Mouse (Mus musculus): ENCODE results near the gene Dpysl5.

Dpysl5 gene

DNA sequence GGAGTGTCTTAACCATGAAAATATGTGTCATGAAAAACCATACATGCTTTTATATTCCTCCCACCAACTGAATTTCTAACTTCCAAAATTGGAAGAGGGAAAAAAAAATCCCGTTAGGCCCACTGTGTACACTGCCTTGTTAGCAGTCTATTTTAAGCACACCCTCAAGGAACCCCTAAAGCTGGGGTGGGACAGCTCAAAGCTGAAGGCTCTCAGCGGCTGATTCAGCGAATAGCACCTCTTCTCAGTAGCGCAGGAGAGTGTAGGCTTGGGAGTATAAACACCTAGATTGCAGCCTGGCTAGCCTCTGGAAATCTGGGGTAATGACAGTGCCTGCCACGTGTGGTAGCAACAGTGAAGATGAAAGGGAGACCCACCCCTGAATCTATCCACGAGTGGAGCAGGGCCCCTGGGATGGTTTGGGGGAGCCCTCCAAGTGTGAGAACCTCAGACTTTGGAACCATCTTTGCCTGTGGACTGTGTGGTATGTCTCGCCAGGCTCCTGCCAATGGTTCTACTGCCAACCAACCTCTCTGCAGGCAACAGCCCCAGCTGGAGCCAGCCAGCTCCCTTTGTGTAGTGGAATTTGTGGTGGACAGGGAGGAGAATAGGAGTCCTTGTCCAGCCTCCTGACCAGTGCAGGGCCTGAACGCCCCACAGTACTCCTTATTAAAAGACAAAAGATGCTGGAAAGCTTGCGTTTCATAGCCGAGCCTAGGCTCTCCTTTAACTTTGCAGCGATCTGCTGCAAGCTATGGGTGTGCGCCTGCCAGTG lies 54.4 kb downstream of the Dpysl5 start:
- no peak for DNase-seq

DNA sequence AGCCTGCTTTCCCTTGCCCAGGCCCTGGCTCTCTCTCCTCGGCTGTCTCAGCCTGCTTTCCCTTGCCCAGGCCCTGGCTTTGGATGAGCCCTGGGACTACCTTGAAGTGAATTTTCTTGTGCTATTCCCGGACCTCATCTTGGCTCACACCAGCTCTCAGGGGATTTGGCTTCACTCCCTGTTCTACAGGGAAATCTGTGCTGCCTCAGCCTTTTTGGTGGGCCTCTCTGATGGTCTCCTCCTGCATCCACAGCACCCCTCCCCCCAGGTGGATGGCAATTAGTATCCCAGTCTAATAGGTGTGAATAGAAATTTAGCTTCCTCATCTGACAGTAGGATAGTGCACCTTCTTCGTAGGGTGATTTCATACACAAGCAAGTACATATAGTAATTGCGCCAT lies 56.7 kb downstream of the Dpysl5 start:
- DNase-seq = no peak

DNA sequence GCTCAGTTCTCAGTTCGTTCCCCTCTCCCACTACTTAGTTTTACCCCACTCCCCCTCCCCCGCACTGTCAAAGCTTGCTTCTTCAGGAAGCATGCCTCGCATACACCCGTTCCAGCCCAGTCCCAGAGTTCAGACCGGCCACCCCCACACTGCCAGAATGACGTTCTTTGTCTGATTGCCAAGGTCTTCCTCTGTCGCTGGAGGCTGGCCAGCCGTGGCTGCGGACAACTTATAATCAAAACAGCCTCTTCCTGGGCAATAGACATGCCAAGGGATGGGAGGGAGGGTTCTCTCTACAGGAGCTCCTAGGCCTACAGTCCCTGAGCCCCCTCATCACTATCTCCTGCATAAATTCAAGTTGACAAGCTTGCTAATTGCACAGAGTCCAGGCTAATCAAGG lies 57.2 kb downstream of the Dpysl5 start:
- DNase-seq = peak; percentile 56 to 62

DNA sequence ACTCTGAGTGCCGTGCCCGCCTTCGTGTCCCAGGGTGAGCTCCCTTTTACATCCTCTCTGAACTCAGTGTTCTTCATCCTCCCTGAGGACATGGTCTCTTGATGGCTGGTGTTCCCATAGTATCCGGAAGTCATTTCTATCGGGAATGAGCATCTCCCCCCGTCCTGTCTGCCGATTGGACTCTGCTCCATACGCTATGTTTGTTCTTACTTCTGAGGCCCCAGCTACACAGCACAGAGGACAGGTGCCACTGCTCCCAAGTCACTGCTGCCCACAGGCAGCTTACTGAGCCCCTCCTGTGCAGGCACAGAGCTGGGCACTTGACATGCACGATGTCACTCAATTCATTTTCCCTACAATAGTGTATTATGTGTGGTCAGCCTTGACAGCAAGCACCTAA lies 57.7 kb downstream of the Dpysl5 start:
- no peak for DNase-seq

DNA sequence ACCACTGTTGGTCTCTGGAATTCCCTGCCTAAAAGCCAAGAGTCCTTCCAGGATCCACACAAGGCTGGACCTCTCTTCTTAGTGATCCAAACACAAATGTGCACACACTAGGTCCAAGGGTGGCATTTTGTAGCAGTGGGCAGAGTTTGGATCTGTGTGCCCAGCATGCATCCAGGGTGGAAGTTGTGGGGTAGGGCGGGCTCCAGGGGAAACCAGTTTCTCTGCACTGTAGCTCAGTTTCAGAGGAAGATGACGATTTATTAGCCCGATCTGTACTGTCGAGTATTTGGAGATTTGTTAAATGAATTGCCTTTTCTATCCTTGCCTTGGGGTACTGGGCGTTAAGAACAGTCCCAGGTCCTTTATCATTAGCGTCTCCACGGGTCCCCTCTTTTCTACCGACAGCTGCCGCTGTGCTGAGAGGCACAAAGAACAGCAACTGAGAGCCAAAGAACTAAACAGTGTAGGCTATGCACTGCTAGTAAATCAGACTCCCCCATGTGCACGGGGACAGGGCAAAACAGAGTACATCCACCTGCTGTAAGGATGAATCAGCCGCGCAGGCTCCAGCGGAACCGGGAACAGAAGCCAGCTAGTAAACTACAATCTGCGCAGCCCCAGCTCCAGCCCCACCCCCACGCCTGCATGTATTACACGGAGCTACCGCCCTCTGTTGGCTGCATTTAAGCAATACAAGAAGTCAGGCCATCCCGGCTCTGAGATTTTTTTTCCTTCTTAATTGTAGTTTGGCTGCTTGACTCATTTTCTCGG lies 63.4 kb downstream of the Dpysl5 start:
- DNase-seq = peak; percentile 93 to 97

DNA sequence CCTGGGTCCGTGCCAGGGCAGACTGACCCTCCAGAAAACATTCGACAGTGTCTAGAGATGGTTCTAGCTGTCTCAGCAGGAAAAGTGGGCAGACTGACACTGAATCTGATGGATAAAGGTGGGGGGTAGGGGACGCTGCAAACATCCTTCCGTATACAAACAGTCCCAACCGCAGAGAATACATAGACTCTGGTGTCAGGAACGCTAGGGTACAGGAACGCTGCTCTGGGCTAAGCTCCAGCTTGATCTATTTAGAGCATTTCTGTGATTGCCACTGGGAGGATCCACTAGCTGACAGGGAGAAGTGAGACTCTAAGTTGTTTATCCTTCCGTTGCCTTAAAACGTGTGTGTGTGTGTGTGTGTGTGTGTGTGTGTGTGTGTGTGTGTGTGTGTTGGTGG lies 69.3 kb downstream of the Dpysl5 start:
- no peak for DNase-seq

DNA sequence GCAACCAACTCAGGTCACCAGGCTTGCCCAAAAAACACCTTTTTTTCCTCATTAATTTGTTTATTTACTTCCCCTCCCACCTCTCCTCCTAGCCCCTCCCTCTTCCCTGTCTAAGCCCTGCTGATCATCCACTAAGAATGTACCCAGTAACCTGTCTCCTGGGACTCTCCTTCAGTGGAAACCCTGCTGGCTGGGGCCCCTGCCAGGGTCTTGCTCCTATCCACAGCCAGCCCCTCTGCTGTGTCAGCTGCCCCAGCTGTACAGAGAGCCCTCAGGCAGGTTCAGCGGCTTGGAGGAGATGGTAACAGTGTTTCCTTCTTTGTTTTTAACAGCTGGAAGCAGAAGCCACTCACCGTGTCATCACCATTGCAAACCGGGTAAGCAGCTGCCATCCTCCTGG lies 69.8 kb downstream of the Dpysl5 start:
- DNase-seq = no peak

DNA sequence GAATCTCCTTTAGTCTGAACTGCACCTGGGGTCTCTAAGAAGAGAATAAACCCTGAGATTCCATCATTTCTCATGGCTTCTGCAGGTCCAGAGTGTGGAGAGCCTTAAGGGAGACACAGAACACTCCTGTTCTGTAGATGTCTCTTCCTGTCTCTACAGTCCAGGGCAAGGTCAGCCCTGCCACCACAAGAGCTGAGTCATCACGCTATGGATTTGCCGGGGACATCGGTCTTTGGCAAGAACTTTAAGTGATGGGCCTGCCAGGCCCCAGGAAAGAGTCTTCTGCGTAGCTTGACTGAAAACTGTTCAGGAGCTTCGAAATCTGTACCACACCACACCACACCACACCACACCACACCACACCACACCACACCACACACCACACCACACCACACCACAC lies 76.0 kb downstream of the Dpysl5 start:
- DNase-seq = no peak

DNA sequence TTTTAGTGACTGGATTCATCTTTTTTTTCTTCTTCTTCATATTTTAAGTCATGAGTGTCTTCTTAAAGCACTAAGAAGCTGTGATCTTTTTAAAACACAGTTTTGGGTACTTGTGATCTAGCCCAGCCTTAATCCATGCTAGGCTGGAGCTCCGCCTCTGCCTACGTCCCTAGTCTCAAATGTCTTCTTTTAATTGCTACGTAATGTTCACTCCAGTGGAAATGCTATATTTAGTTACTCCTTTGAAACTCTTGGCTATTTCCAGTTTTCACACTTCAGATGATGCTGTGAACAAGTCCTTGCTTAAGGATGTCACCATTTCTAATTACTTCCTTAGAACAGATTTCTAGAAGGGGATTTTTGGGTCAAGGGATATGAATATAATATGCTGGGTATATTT lies 78.7 kb downstream of the Dpysl5 start:
- no peak for DNase-seq

DNA sequence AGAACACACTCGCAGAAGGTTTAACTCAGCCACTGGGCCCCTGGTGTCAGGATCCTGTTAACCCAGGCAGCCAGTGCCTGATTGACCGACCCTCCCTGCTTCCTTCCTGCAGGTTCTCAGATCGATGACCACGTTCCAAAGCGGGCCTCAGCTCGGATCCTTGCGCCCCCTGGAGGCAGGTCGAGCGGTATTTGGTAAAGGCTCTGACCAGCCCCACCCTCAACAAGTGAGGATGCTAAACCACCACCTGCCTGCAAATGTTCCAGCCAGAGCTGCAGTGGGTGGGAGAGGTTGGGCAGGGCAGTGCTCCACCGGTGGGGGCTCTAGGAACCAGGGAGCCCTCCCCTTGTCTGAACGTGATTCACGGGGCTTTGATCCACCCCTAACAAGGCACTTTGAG lies 84.8 kb downstream of the Dpysl5 start:
- peak; percentile 74 to 91 for DNase-seq

DNA sequence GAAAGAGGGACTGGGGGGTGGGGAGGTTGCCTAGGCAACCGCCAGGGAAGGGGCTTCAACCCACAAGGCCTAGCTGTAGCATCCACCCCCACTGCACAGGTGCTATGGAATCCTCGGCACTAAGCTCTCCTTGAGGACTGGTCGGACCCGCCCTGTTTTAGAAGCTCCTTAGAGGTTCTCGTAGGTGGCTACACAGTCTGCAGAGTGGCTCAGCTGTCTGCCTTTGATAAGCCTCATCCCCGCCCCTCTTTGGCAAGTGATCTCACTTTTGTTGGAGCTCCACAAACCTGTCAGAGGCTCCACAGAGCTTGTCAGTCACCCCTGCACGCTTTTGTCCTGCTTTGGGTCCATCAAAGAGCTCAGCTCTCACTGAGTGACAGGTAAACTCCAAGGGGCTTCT lies 86.1 kb downstream of the Dpysl5 start:
- DNase-seq = no peak

DNA sequence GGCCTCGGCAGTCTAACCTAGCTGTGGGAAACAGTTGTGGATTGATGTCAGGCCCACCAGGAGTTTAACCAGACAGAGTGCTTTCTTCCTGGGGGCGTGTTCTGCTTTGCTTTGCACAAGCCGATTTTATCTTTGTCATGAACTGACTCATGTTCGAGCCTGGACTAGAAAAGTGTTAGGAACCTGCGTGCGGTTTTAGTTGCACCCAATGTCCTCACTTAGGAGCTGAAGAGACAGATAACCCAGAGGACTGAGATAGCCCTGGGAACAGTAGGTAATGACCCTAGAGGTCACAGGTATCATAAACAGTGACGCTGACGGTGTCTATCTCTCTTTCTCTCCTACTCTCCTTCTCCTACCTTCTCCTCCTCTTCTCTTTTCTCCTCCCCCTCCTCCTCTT lies 86.6 kb downstream of the Dpysl5 start:
- DNase-seq = no peak

DNA sequence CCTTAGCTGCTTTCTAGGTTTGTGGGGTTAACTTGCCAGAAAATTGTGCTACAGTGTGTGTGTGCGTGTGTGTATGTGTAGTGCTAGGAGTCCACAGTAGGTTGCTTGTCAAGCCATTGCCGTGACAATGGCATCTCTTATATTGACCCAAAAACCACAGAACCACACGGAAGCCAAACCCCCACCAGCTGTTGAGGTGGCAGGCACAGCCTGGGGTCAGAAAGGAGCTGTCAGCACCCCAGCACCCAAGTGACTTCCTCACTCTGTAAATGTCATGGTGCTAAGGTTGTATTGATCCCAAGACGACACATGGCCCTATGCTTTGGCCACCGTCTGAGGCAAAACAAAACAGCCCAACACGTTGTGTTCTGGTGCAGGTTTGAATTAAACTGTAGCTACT lies 87.6 kb downstream of the Dpysl5 start:
- no peak for DNase-seq

DNA sequence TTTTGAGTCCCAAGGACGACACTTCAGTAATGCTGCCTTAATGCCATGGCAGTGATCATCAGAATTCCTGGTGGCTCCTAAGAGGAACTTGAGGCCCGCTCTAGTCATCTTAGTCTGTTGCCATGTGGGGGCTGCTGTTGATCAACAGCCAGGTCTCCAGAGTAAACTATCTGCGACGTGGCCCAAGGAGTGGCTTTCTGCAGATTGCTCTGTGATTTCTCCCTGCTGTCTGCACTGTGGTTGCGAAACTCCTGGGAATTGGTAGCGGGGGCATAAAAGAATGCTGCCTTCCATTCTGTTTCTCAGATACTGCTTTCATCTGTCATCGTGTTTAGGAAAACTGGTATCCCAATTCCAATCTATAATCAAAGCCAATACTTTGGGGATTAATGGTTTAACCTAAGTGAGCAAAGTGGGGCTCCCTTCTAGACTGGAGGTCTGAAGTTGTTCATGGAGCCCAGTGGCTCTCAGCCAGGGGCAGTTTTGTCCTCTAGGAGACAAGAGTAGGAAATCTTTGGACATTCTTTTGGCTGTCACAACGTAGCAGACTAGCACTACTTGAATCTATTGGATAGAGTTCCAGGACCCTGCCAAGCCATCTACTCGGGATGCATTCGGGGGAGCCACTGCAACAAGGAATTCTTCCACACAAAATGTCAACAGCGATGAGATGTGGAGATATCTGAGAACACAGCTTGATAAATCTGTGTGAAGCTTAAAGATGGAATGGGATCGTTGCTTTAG lies 91.5 kb downstream of the Dpysl5 start:
- no peak for DNase-seq

DNA sequence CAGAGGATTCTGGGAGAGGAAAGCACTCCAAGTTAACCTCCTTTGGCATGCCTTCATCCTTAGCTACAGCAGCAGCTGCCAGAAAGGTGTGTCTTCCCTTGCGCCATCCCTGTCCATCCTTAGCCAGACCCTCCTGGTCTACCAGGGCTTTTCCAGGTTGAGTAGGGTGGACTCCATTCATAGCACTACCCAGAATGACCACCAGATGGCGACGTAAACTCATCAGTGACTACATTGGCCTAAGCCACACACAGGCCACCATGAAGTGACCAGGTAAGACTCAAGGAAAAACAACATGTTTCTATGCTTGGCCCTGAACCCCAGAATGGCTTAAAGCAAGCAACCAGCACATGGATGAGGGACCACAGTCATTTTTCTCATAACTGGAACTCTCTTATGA lies 94.7 kb downstream of the Dpysl5 start:
- peak; percentile 87 to 94 for DNase-seq

DNA sequence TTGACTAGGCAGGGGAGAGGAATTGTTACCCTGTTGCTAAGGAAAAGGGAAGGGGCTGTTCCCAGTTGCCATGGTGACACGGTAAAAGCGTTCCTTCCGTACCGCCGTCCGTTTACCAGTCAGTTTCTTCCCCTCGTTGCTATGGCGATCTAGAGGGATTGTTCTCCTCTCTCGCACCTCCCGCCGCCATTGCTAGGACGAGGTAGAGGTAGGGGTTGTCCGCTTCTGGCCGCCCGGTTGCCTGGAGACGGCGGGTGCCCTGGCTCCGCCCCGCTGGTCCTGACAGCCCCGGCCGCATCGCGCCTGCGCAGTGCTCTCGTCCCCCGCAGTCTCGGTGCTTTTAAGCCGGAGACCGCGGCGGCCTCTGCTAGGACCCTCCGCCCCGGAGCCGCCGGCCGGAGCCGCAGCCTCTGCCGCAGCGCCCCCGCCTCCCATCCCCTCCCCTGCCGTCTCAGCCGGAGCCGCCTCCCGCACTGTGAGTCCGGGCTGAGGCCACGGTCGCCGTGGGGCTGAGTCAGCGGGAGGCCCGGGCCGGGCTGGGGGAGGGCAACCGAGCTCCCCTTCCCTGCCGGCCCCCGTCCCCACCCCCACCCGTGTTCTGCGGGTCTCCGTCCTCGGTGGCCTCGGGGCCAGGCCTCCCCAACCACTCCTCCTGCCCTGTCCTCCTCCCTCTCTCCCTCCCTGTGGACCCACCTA lies 103.2 kb downstream of the Dpysl5 start, which contains the start of gene Mapre3:
Gene Mapre3 (plus strand): TSS at position 218 of the 696 bp plus-strand sequence.
- DNase-seq = peak; percentile 94 to 95

DNA sequence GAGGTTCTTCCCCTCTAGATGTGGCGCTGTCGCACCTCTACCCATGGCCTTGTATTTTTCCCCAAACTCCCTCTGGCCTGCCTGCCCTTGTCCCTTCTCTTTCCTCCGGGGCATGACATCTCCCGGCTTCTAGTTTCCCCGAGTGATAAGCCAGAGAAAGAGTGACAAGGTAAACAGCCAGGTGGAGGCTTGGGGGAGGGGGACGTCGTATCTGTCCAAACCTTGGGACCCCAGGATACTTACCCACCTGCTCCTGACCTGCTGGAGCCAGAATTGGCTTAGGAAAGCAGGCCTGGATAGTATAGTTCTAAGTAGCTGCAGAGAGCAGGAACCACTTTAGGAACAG lies 103.7 kb downstream of the Dpysl5 start:
- DNase-seq = no peak

DNA sequence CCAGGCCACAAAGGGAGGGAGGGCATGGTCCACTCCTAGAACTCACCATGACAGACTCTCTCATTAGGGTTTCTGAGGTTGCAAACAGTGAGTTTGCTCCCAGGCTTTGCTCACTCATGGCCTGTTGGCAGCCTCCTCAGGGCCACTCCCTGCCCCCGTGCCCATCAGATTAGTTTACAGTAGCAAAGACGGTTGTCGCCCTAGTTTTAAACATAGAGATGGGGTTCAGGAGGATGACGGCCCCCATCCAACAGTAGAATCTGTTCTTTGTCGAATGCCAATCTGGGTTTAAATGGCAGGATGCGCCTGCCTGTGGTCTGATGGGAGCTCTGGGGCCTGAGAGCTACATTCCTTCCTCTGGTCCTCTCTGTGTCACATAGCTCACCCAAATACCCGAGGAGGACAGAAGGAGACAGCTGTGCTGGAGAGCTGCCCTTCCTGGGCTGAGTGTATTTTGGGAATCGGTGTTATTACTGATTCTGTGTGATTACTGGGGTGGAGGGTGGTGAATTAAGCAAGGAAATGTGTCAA lies 105.0 kb downstream of the Dpysl5 start:
- DNase-seq = no peak

DNA sequence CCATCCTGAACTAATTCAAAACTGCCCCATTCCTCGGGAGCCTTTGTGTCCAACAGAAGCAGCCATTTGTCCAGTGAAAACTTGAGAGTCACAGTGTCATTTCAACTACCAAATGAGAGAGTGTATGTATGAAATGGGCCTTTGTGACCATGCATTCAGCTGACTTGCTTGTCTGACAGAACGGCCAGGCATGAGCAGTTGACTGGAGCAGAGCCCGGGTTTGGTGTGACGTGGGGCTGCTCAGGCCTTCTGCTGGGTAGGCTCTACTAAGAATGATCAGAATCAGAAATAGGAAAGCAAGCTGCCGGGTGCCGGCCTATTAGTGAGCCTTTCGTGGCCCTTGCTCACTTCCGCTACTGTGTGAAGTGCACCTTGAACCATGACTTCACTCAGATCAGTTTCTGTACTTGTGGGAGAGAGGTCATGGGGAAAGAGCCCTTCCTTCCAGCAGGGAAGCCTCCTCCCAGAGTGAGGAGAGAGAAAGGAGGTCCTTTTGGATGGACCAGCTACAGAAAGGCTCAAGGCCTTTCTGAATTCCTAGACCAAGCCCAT lies 107.5 kb downstream of the Dpysl5 start:
- peak; percentile 24 to 62 for DNase-seq

DNA sequence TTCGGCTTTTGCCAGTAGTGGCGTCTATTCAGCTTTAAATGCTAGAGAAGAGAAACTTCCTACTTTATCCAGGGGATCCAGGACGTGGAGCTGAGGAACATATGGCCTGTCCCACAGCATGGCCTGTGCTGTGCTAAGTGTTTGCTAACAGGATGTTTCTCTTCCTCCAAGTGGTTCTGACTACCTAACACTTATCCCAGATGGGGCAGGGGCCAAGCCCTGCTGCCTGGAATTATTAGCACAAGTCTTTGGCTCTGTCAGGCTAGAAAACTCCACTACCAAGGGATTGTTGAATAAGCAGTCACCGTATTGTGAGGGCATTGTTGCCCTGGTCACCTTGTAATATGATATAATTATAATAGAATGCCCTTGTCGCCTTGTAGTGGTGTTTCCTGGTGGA lies 111.3 kb downstream of the Dpysl5 start:
- no peak for DNase-seq

DNA sequence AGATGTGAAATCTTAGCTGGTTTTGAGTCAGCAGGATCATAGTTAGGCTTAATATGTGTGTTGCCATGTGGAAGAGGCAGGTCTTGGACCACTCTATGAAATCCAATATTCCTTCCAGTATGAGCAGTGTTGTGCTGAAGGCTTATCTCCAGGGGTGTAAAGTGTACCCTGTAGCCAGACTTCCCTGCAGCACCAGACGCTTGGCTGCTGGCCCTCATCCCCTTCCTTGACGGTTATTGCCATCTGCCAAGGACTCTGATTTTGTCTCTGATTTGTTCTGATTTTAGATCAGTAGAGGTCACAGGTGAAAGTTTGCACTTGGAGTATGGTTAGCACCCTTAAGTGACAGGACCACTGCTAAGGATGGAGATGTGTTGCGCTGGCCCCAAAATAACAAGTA lies 111.7 kb downstream of the Dpysl5 start:
- no peak for DNase-seq

All from kidney, postnatal 25 days (tissue).